Mouse (Mus musculus) gonadal fat pad, adult 2 months (tissue): ENCODE data around the gene 9430097D07Rik. TPM values are rescaled to one million over a fixed set of nuclear protein-coding genes. Genes with fewer than 3 reads are reported as not detected.

Source experiments
- DNase-seq: peaks from one replicate; pipeline ENCODE4 v3.0.0-alpha.2; 2012; ENCODE audit warnings: low read depth
- polyA plus RNA-seq: library from polyadenylated mRNA; depleted of rRNA; stranded (reverse); fragments of >200 nt; gene quantifications from 2 replicates; pipeline ENCODE4 v1.2.3, GENCODE M21; 2012

The 9430097D07Rik gene
- polyA plus RNA-seq, 1 experiment, result not detected

DNA sequence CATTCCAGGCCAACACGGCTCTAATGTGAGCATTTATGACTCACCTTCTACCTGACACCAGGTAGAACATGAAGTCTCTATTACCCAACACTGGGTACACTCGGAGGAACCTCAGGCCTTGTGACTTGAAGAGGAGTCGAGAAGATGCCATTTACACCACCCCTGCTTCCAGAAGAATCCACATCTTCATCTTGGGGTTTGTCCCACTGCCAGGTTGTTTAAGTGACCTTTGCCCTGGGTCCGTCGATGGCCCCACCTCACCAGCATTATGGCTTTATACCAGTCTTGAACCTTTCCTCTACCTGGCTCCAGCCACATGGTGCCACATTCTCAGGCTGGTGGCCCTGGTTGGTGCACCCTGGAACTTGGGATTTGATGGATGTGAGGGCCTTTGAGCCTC is 21.8 kb upstream of the 9430097D07Rik start:
- no peak for DNase-seq

DNA sequence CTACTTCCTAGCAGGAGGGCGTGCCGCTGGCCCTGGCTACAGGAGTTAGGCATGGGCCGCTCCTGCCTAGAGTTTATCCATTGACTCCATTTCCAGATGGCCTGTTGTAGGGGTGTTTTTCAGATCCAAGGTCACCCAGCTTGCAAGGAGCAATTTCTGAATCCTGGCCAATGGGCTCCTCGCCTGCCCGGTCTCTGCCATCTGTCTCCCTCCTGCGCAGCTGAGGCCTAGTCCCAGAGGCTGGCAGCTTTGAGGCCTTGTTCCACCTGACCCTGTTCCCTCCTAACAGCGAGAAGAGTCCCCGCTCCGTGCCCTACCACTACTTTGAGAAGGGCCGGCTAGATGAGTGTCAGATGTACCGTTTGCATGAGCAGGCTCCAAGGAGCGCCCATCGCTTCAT is 21.2 kb upstream of the 9430097D07Rik start:
- DNase-seq, result no peak

DNA sequence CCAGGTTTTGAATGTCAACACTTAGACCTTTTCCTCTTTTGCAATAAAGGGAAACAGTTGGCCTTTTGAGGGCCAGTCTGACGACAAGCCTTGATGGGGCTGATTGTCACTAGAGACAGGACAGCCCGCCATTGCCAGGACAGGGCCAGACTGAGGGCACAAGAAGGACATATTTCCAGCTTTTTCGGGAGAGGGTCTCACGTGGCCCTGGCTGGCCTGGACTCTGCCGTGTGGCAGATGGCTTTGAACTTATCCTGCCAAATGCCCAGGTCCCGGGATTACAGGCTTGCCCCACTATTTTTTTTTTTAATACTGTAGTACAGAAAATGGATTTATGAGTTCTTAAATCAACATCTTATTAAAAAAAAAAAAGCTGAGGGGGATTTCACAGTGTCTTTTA is 15.8 kb upstream of the 9430097D07Rik start:
- DNase-seq, result no peak

DNA sequence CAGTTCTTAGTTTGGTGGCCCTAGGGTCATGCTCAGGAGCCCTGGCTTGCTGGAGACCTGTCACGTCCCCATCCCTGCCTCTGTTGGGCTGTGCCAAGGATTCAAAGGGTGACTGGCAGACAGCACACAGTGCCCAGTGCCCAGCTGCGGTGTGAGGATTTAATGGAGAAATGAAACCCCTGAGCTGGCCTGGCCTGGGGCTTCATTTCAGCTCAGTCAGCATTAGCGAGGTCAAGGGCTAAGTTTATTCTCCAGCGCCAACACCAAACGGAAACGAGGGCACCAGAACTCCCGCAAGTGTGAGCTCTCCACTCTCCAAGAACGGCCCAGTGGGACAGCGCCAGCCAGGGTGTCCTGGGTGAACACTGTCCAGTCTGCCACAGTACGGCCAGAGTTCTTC is 14.7 kb upstream of the 9430097D07Rik start:
- no peak for DNase-seq

DNA sequence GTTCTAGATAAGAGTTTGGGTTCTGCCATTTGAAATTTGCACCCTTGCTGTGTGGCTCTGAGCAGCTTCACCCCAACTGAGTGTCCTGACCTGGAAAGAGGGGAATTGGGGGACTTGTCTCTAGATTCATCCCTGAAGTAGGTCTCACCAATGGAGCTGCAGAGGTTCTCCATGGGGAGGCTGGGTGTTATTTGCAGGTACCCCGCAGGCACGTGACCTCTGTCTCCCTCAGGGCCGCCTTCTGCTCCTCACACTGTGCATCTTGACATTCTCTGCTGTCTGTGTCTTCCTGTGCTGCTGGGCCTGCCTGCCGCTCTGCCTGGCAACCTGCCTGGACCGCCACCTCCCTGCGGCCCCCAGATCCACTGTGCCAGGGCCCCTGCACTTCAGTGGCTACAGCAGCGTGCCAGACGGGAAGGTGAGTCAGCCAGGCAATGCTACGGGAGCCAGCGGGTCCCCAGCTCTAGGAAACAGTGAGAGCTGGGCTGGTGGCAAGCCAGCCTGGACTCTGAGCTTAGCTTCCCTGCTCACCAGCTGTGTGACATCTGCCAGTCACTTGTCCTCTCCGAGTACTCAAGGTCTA is 13.8 kb upstream of the 9430097D07Rik start:
- DNase-seq, result no peak

DNA sequence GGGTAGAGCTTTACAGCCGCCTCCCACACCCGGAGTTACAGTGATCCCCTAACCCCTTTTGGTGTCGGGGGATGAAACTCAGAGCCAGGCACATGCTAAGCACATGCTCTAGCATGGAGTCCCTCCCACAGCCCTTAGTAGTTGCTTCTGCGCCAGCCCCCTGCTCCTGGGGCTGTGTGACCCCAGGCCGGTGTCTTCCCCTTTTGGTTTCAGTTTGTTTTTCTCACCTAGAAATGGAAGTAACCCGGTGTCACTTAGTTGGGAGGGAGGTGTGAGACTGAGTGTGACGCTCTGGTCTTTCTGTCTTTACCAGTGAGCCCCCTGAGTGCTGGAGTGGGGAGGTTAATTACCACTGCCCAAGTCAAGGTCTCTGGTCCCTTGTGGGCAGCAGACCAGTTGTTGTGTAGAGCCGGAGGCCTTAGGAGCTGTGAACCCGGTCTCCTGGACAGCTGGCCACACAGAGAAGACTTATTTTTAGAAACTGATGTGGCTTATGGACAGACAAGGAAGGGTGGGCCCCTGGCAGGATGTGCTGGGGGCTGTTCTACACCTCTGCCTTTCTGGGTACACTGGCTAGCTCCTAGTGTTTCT is 12.3 kb upstream of the 9430097D07Rik start:
- DNase-seq, result no peak

DNA sequence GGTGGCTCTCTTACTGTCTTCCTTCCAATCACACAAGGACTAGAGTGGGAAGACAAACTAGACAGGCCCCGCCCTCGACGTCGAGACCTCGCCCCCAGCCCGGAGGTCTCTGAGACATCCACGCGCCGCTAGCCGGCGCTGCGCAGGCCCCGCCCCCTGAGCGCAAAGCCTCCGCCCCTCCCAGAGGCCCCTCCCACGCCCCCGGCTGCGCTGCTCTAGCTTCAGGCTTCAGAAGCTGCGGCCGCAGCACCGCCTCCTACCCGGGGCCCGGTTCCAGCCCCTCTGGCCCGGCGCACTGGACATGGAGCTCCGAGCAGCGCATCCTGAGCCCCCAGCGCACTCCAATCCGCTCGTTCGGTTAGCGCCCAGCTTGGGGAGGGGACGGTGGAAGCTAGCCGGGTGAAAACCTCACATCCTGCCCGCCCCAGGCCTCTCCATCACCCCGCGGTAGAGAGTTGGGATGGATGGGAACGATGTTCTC is 11.4 kb upstream of the 9430097D07Rik start, which contains the start of gene St6galnac4:
TSS of gene St6galnac4 (plus strand) at position 225 of the 481 bp plus-strand sequence.
- DNase-seq, result no peak

DNA sequence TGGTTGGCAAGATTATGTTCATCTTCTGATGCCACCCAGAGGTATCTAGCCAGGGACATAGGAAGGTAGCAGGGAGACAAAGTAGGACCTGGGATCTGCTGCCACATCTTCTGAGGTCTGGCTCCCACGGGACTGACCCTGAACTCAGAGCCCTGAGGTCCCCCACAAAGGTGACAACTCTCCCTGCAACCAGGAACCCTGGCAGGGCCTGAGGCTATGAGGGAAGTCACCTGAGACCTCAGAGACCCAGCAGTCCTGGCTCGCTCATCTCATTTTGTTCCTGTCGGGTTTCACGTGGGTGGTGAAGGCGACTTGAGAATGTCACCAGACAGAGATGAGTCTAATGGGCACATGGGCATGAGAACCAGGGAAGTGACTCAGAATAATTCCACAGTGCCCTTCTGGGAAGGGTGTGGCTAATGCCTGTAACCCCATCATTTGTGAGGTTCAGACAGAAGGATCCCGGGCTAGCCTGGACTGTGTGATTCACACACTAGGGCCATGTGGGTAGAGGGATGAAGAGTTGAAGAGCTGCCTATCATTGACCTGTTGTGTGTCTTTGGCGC is 9.7 kb upstream of the 9430097D07Rik start:
- no peak for DNase-seq

DNA sequence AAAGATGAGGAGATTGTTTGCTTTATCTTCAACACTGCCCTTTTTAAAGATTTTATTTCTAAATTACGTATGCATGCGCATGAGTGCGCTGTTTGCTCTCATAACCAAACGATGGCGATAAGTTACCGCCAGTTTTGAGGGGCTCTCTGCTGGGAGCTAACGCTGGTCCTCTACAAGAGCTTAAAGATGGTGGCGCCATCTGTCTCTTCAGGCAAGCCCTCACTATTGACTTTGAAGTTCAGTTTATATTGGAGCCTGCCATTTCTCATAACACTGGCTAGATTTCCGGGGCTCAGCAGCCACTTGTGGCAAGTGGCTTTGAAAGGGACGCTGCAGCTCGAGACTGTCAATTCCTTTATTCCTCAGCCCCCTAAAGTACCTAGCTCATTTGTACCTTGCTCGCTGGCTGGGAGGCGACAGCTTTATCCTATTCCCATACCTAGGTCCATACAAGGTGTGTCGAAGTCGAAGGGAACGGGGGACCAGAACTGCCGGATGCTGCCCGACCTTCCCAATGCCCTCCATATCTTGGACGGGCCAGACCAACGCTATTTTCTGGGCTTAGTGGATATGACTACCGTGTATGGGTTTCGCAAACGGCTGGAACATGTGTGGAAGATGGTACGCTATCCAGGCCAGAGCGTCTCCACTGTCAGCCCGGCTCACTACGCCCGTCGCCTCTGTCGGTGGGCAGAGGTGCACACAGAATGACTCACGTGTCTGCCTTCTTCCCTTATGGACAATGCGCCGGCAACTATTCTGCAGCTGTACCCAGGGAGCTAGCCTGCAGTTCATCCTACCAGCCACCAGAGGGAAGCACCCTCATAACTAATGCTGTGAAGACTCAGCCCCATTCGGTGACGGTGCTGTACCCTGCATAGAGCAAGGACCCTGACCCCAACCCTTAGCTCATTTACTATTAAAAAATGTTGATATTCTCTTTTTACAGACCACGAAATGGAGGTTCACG is 7.6 kb upstream of the 9430097D07Rik start:
- DNase-seq, result no peak

DNA sequence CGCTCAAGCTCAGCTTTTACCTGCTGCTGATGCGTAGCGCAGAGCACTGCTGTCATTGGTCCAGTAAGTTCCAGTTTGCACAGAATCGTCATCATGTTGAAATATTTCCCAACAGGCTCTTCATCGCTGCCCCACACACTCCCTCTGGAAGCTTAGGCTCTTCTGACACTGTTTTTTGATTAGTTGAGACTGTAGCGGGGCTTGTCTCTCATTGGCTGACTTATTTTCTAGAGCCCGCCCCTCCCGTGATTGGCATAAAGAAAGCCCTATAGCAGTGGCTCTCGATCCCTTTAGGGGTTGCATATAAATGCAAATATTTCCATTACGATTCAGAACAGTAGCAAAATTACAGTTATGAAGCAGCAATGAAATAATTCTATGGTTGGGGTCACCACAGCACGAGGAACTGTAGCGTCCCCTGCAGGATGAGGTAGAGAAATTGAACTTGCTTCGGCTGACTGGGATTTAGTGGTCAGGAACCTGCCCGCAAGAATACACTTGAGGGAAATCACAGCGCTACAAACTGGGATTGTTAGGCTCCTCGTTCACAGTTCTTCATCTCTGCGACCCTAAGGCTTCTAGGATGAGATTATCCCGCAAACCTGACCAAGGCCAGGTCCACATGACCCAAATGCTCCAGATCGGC is 6.1 kb upstream of the 9430097D07Rik start:
- no peak for DNase-seq

DNA sequence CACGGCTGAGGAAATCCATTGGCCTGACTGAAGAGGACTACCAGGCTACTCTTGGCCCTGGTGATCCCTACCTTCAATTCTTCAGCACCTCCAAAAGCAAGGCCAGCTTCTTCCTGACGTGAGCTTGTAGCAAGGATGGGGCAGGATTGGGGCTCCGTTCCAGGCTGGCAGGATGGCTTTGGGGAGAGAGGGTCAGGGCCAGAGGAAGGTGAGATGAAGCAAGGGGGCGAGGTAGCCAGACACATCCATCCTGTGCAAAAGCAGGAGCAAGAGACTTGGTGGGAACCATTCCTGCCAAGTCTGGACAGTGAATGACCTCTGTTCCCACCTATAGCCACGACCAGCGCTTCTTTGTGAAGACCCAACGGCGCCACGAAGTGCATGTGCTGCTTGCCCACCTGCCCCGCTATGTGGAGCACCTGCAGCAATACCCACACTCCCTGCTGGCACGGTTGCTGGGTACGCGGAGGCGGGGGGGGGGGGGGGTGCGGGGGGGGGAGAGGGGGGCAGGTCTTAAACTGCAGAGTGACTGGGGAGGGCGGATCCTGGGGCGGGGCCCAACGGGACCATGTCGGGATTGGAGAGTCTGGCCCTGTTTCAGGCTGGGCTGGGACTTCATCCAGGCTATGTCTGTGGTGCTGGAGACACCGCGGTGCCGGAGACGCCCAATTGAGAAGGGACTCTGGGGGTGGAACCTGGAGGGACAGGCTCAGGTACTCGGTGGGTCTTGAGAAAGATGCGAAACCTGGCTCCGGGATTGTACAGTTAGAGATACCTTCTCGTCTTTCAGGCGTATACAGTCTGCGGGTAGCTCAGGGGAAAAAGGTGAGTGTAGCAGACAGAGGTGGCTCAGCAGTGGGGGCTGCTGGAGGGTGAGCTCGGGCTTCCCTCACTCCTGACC is 2.9 kb upstream of the 9430097D07Rik start:
- DNase-seq, result no peak

DNA sequence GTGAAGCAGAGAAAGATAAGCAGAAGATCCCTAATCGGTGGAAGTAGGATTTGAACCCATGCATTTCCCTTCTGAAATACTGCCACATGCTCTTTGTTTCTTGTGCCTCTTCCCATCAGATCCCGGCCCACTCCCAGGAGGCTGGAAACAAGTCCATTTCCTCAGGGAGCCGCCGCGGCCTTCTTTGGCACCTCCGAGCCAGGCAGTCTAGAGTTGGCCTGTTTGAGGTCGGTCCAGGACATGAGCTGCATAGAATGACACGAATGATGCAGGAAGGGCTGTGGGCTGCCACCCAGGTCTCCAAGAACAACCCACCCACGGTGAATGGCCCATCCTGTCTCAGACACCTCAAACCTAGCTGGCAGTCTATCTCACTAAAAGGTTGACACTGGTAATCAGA is 1.0 kb upstream of the 9430097D07Rik start:
- no peak for DNase-seq

DNA sequence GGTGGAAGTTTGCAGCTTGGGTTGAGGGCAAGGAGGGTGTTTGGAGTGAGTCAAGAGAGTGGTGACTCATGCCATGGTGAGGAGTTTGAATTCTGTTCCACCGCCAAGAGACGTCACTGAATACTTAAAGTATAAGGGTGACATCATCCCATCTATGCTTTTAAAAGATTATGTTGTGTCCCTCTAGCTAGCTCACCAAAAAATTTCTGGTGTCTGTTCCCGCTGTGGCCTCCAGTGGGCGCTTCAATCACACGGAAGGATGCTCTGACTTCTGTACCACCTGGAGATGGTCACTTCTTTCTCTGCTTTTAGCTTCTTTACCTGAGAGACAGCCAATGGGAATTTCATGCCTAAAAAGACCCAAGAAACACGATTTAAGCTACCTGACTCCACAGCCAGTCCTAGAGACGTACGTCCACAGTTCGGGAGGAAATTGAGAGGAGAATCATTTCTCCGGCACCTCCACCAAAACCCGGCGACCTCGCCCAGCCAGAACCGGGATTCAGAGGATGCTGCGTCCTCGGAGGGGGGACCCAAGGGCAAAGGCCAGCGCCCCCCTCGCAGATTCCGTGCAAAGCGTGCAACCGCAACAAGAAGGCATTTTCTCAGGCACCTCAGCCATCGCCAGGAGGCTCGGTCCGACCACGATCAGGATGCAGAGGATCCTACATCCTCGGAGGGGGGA is 441 bp downstream of the 9430097D07Rik start:
- DNase-seq, result no peak

DNA sequence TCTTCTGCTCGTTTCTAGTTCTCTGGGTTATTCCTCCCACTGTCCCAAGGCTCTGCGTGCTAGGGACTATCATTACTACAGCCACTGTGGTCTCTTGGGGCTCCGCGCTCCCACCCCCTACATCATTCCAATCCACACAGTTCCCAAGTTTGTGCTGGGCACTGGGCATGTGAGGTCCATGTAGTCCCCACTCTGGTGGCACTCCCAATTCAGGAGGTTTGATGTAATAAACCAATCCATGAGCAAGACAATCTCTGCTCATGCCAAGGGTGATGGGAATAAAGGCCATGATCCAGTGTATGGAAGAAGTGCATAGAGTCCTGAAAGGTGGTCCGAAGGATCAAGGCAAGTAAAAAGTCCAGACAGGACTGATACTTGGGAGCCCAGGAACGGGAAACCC is 987 bp downstream of the 9430097D07Rik start, which contains the start of gene Pip5kl1:
TSS of gene Pip5kl1 (plus strand) at position 301 of the 400 bp plus-strand sequence.
- no peak for DNase-seq

DNA sequence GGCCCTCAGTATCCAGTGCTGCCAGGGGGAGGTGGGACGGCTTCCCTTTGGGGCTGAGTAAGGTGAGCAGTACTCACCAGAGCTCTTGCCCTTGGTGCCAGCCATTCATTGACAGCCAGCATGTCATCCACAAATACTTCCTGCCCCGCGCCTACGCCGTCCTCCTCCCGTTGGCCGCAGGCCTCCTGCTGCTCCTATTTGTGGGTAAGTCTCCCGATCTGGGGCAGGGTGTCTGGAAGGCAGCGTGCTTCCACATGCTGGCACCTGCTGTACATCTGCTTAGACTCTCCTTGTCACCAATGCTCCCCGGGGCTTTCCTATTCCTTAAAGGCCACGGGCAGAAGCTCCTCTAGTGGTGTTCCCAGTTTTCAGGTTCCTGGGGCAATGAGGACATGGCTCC is 3.3 kb downstream of the 9430097D07Rik start:
- DNase-seq, result no peak

DNA sequence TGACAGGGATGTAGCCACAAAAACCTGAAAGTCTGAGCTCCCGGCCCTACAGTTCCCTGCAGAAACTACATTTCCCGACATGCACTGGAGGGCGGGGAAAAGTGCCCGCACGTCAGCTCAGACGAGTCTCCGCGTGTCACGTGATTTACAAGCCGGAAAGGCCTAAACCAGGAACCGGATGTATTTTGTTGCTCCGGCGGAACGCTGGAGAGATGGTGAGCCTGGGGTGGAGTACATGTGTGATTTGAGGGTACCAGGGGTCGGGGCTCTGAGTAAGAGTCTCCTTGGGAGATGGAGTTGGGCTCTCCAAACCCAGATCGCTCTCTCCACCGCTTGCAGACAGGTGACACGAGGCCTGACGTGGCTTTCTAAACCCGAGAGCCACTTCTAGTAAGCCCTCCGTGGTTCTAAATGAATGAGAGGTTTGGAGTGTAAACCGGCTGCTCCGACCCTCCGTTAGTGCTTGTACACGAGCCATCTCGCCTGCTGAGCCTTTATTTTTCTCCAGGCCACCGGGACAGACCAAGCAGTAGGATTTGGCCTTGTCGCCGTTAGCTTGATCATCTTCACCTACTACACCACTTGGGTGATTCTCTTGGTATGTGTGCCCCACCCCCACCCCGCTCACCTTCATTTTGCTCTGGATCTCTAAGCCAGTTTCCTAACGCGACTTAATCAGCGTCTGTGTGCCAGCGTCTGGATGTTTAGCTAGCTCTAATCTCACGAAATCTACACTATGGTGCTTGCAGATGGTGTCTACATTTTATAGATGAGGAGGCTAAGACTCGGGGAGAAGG is 4.6 kb downstream of the 9430097D07Rik start, which contains the start of gene Dpm2:
TSS of gene Dpm2 (plus strand) at position 161 of the 797 bp plus-strand sequence.
- no peak for DNase-seq

DNA sequence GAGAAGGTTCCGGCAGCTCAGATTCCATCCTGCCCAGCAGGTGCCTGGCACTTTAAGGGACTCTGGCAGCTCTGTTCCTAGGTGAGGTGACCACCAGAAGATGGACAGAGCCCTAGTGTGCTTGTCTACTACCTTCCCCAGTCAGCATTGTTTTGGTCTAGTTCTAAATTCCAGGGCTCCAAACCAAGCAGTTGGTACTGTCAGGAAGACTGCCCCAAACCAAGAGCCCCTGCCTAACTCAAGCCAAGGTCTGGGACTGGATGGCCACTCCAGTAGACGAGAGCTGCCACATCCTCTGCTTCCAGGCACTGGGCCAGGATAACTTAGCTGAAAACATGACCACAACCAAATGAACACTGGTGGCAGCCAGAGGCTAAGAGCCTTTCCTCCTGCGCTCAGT is 6.5 kb downstream of the 9430097D07Rik start:
- DNase-seq, result no peak

DNA sequence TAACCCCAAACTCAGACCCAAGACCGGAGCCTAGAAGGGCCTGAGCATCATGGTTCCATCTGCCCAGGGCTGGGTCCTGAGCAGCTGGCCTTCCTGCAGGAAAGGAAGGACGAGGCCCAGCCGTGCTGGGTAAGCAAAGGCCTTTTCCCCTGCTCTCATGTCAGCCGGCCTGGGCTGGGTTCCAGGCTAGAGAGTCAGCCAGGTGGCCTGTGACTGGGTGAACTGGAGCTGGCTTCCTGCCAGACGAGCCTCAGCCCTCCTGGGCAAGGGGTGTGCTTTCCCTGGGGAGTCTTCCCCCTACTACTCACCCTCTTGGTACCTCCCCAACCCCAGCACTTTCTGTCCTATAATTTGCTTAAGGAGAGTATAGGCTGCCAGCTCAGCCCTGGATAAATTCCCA is 7.3 kb downstream of the 9430097D07Rik start:
- DNase-seq, result no peak

DNA sequence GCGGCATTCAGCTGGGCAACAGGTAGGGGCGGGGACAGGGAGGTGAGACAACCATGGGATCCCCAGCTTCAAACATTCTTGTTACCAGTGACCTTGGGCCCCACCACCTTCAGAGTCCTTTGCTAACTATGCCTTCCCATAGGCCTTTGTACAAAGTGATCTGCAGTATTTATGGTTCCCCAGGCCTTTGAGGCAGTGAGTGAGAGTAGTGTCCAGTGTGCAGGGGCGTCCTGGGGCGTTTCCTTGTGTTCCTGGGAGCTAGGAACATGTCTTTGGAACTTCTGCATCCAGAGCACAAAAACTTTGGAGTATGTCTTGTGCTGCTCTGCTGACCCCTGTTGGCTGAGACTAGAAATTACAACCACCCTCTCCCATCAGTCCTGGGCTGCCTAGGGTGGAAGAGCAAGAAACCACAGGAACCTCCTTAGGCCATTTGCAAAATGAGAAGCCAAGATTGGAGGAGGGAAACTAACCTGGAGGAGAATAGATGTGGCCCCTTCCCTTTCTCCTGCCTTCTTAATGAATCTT is 8.9 kb downstream of the 9430097D07Rik start:
- no peak for DNase-seq
